Comparison of ENCODE assay signal across 20 mouse cellular contexts in genomic region chr5:32415554-32415953, GRCm38 (mm10).
"Had no signal": no experiment of that assay in that cellular context is flagged by ENCODE, and none has a peak within 500 bp of the region (broad histone marks: within the 10 kb centered on the region; RNA-seq: fewer than 3 reads in every experiment).

No protein-coding gene starts in this region.

- ATAC-seq: lung, postnatal 0 days; midbrain, embryonic 13.5 days; midbrain, embryonic 15.5 days had no signal

- H3K36me3 ChIP-seq: lung, embryonic 15.5 days; midbrain, embryonic 13.5 days; midbrain, embryonic 15.5 days; neural tube, embryonic 13.5 days; neural tube, embryonic 15.5 days had no signal

- H3K4me2 ChIP-seq: lung, embryonic 15.5 days; midbrain, embryonic 11.5 days; midbrain, embryonic 13.5 days; midbrain, embryonic 15.5 days; neural tube, embryonic 13.5 days; neural tube, embryonic 15.5 days had no signal

- H3K4me3 ChIP-seq: lung, embryonic 15.5 days; megakaryocyte, embryonic 14.5 days; midbrain, embryonic 13.5 days; midbrain, embryonic 15.5 days; neural tube, embryonic 13.5 days; neural tube, embryonic 15.5 days had no signal

- H3K9me3 ChIP-seq: lung, embryonic 15.5 days; megakaryocyte, embryonic 14.5 days; midbrain, embryonic 13.5 days; midbrain, embryonic 15.5 days; neural tube, embryonic 13.5 days; neural tube, embryonic 15.5 days had no signal

- H3K27me3 ChIP-seq: lung, embryonic 15.5 days; midbrain, embryonic 13.5 days; midbrain, embryonic 15.5 days; neural tube, embryonic 13.5 days; neural tube, embryonic 15.5 days had no signal

- H3K27ac ChIP-seq: lung, embryonic 15.5 days; macrophage; midbrain, embryonic 13.5 days; midbrain, embryonic 15.5 days; neural tube, embryonic 13.5 days; neural tube, embryonic 15.5 days had no signal

- H3K9ac ChIP-seq: lung, embryonic 15.5 days; midbrain, embryonic 13.5 days; midbrain, embryonic 15.5 days; neural tube, embryonic 13.5 days; neural tube, embryonic 15.5 days had no signal

- DNase-seq: lung, adult 2 months; lung, postnatal 14 days; lung, postnatal 36 days; retina, postnatal 1 day; right cerebral cortex, adult 18-20 months; right cerebral cortex, postnatal 25 days; right cerebral cortex, postnatal 4 days; spleen, adult 18-20 months; thymus, adult 18-20 months; thymus, postnatal 14 days; thymus, postnatal 36 days had no signal
